Mouse (Mus musculus): ENCODE measurements around the gene Ccl9.

DNA sequence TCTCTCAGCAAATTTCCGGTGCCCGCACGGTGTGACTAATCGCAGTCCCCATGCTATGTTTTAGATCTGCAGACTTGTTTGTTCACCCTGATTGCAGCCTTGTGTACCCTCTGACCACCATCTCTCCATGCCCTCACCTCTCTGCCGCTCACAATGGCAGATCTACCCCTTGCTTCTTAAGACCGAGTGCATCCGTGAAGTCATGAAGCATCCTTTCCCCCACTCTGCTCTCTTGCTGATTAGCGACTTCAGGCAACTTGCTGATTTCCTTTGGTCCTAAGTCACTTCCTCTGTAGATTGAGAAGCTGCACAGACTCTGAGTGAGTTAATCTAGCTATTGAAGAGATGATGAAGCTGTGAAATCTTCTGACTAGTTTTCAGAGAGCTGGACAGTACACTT lies 44.3 kb downstream of the Ccl9 start:
- TF ChIP-seq CTCF (IDR thresholded peaks at IDR 0.05; ENCODE audit: borderline replicate concordance, insufficient read depth, low read depth, low read length) (no peak), POLR2A (IDR thresholded peaks at IDR 0.05; ENCODE audit: borderline replicate concordance, insufficient read depth, low read length) (no peak)

Measured in cerebellum, adult 2 months (tissue).